Mouse (Mus musculus) limb, embryonic 12.5 days (tissue): ENCODE results near the gene Rdh1. TPM values are rescaled to one million over a fixed set of nuclear protein-coding genes. Genes with fewer than 3 reads are reported as not detected.
A peak's percentile ranks its signal among the peaks of the same experiment; 100 is the strongest.

Experiments used
- ATAC-seq: fragments of 200-750 bp; cut with Nextera tagmentation; 2 replicates; pipeline ENCODE4 v1.8.0; 2017; ENCODE audit warnings: low read depth, moderate TSS enrichment; ENCODE audit not compliant: insufficient number of reproducible peaks, insufficient read depth, low FRiP score, low TSS enrichment
- H3K27ac ChIP-seq: fragments of 300-500 bp; sonication (generic); 2 replicates; pipeline ENCODE4 v1.5.1; 2016; ENCODE audit warnings: mild to moderate bottlenecking, moderate library complexity
- H3K27me3 ChIP-seq: fragments of 300-500 bp; sonication (generic); 2 replicates; pipeline ENCODE4 v1.6.1; 2016; ENCODE audit warnings: mild to moderate bottlenecking, moderate library complexity
- H3K36me3 ChIP-seq: fragments of 300-500 bp; sonication (generic); 2 replicates; pipeline ENCODE4 v1.6.1; 2016; ENCODE audit warnings: mild to moderate bottlenecking, moderate library complexity
- H3K4me1 ChIP-seq: fragments of 300-500 bp; sonication (generic); replicated peaks from 2 replicates; pipeline ENCODE4 v1.6.1; 2016
- H3K4me2 ChIP-seq: fragments of 300-500 bp; sonication (generic); 2 replicates; pipeline ENCODE4 v1.6.1; 2016; ENCODE audit warnings: mild to moderate bottlenecking, moderate library complexity
- H3K4me3 ChIP-seq: fragments of 300-500 bp; sonication (generic); replicated peaks from 2 replicates; pipeline ENCODE4 v1.5.1; 2016; ENCODE audit warnings: mild to moderate bottlenecking
- H3K9ac ChIP-seq: fragments of 300-500 bp; sonication (generic); replicated peaks from 2 replicates; pipeline ENCODE4 v1.6.1; 2016; ENCODE audit warnings: mild to moderate bottlenecking, moderate library complexity
- H3K9me3 ChIP-seq: fragments of 300-500 bp; sonication (generic); 2 replicates; pipeline ENCODE4 v1.6.1; 2016; ENCODE audit warnings: mild to moderate bottlenecking, moderate library complexity
- WGBS: fragments of 180-500 bp; shearing (Covaris S2); methylation state at CpG from one replicate; pipeline ENCODE4 v1.1.7; 2016; 5-methylcytosine and 5-hydroxymethylcytosine counted together
- polyA plus RNA-seq: library from polyadenylated mRNA; unstranded; fragments of >200 nt; fragmentation: Nextera tagmentation; extraction: Ambion mirVana; gene quantifications from 2 replicates; pipeline ENCODE4 v1.2.1, GENCODE M21; 2016

Rdh1 gene
- polyA plus RNA-seq: 0.05 TPM in 1 of 2 replicates, not detected in the other

GRCm38 (mm10) chr10:127759181-127760110 is at the start of gene Rdh1, which contains the start of gene Rdh16f1:
Gene Rdh1 (plus strand): TSS chr10:127759721.
Gene Rdh16f1 (plus strand): TSS chr10:127759787.
- Histone ChIP-seq H3K36me3 (no peaks in the 10 kb centered on the region), H3K27me3 (no peaks in the 10 kb centered on the region), H3K4me2 (no peak within 1 kb of the TSS), H3K27ac (no peak within 1 kb of the TSS), H3K9me3 (no peaks in the 10 kb centered on the region), H3K9ac (no peak within 1 kb of the TSS), H3K4me3 (no peak within 1 kb of the TSS), H3K4me1 (no peaks in the 10 kb centered on the region)
- WGBS: 65% methylated on average over 9 of the region's 9 CpGs
- no peak for ATAC-seq

- no peaks in the 10 kb centered on the region for H3K9me3 ChIP-seq
- no peak overlapping the region for H3K27ac ChIP-seq
- H3K36me3 ChIP-seq: no peaks in the 10 kb centered on the region
- H3K4me1 ChIP-seq: peaks cover 17% of the 10 kb centered on the region
- H3K4me2 ChIP-seq: no peak overlapping the region
- no peak overlapping the region for H3K9ac ChIP-seq
- 80% methylated on average over 13 of the region's 13 CpGs for WGBS
- no peak overlapping the region for H3K4me3 ChIP-seq
- no peak for ATAC-seq
- no peaks in the 10 kb centered on the region for H3K27me3 ChIP-seq
Observed at GRCm38 (mm10) chr10:127710331-127710730, 49.2 kb upstream of the Rdh1 start.

- Histone ChIP-seq H3K27me3 (no peaks in the 10 kb centered on the region), H3K9ac (no peak overlapping the region), H3K27ac (no peak overlapping the region), H3K36me3 (no peaks in the 10 kb centered on the region), H3K4me3 (no peak overlapping the region), H3K4me1 (peaks cover 17% of the 10 kb centered on the region), H3K9me3 (no peaks in the 10 kb centered on the region), H3K4me2 (no peak overlapping the region)
- 42% methylated on average over 6 of the region's 6 CpGs for WGBS
- ATAC-seq: no peak
Observed at GRCm38 (mm10) chr10:127712736-127713135, 46.8 kb upstream of the Rdh1 start.

GRCm38 (mm10) chr10:127721671-127722418 is 37.7 kb upstream of the Rdh1 start:
- ATAC-seq: no peak
- 0 out of 2 replicates have a peak overlapping the region, but pooled peaks have one; percentile 7 for H3K4me3 ChIP-seq
- H3K4me1 ChIP-seq: peaks cover 30% of the 10 kb centered on the region
- H3K9me3 ChIP-seq: no peaks in the 10 kb centered on the region
- no peak overlapping the region for H3K27ac ChIP-seq
- H3K27me3 ChIP-seq: peaks cover 58% of the 10 kb centered on the region
- 13% methylated on average over 20 of the region's 20 CpGs for WGBS
- H3K4me2 ChIP-seq: peak overlapping the region; percentile 45
- no peaks in the 10 kb centered on the region for H3K36me3 ChIP-seq
- peak overlapping the region; percentile 47 for H3K9ac ChIP-seq

GRCm38 (mm10) chr10:127724178-127724577 is 35.3 kb upstream of the Rdh1 start, which contains the start of gene Tac2:
Gene Tac2 (plus strand): TSS chr10:127724478.
- Histone ChIP-seq H3K4me2 (no peak within 1 kb of the TSS), H3K27me3 (peaks cover 70% of the 10 kb centered on the region), H3K36me3 (no peaks in the 10 kb centered on the region), H3K9me3 (no peaks in the 10 kb centered on the region), H3K9ac (no peak within 1 kb of the TSS), H3K4me3 (no peak within 1 kb of the TSS), H3K4me1 (peaks cover 25% of the 10 kb centered on the region), H3K27ac (no peak within 1 kb of the TSS)
- ATAC-seq: no peak
- WGBS: 81% methylated on average over 3 of the region's 3 CpGs

- no peak overlapping the region for H3K27ac ChIP-seq
- H3K36me3 ChIP-seq: no peaks in the 10 kb centered on the region
- no peak overlapping the region for H3K4me2 ChIP-seq
- H3K4me3 ChIP-seq: no peak overlapping the region
- peaks cover 25% of the 10 kb centered on the region for H3K4me1 ChIP-seq
- no peaks in the 10 kb centered on the region for H3K9me3 ChIP-seq
- no peak overlapping the region for H3K9ac ChIP-seq
- H3K27me3 ChIP-seq: peaks cover 62% of the 10 kb centered on the region
- no peak for ATAC-seq
- WGBS: 59% methylated on average over 4 of the region's 4 CpGs
Observed at GRCm38 (mm10) chr10:127725136-127725535, 34.4 kb upstream of the Rdh1 start.

GRCm38 (mm10) chr10:127728437-127728836 is 31.1 kb upstream of the Rdh1 start:
- Histone ChIP-seq H3K36me3 (no peaks in the 10 kb centered on the region), H3K27me3 (peaks cover 35% of the 10 kb centered on the region), H3K9me3 (no peaks in the 10 kb centered on the region), H3K4me1 (peaks cover 14% of the 10 kb centered on the region), H3K27ac (no peak overlapping the region), H3K4me3 (no peak overlapping the region), H3K9ac (no peak overlapping the region), H3K4me2 (no peak overlapping the region)
- no peak for ATAC-seq
- 77% methylated on average over 8 of the region's 8 CpGs for WGBS

- Histone ChIP-seq H3K4me1 (peaks cover 6% of the 10 kb centered on the region; the same call in 1 of the 2 replicates), H3K27ac (no peak overlapping the region), H3K27me3 (peaks cover 22% of the 10 kb centered on the region), H3K4me2 (no peak overlapping the region), H3K9me3 (no peaks in the 10 kb centered on the region), H3K36me3 (no peaks in the 10 kb centered on the region), H3K9ac (no peak overlapping the region), H3K4me3 (no peak overlapping the region)
- WGBS: 67% methylated on average over 11 of the region's 11 CpGs
- ATAC-seq: no peak
Observed at GRCm38 (mm10) chr10:127730285-127730932, 29.1 kb upstream of the Rdh1 start.

- H3K4me1 ChIP-seq: peaks cover 6% of the 10 kb centered on the region; the same call in 1 of the 2 replicates
- H3K27ac ChIP-seq: no peak overlapping the region
- H3K9ac ChIP-seq: no peak overlapping the region
- WGBS: 44% methylated on average over 9 of the region's 9 CpGs
- no peak for ATAC-seq
- no peaks in the 10 kb centered on the region for H3K9me3 ChIP-seq
- H3K36me3 ChIP-seq: no peaks in the 10 kb centered on the region
- H3K27me3 ChIP-seq: peaks cover 16% of the 10 kb centered on the region
- no peak overlapping the region for H3K4me3 ChIP-seq
- H3K4me2 ChIP-seq: no peak overlapping the region
Observed at GRCm38 (mm10) chr10:127730933-127731310, 28.6 kb upstream of the Rdh1 start.

- H3K9me3 ChIP-seq: no peaks in the 10 kb centered on the region
- no peak overlapping the region for H3K4me3 ChIP-seq
- H3K27ac ChIP-seq: no peak overlapping the region
- no peaks in the 10 kb centered on the region for H3K36me3 ChIP-seq
- peaks cover 15% of the 10 kb centered on the region for H3K27me3 ChIP-seq
- ATAC-seq: no peak
- H3K9ac ChIP-seq: no peak overlapping the region
- peaks cover 6% of the 10 kb centered on the region; the same call in 1 of the 2 replicates for H3K4me1 ChIP-seq
- H3K4me2 ChIP-seq: no peak overlapping the region
- 24% methylated on average over 5 of the region's 5 CpGs for WGBS
Observed at GRCm38 (mm10) chr10:127731397-127731796, 28.1 kb upstream of the Rdh1 start.
